Mouse (Mus musculus): ENCODE results near the gene Rtf2.

The Rtf2 gene

GRCm38 (mm10) chr2:172496736-172497345 lies 56.5 kb downstream of the Rtf2 start:
- no peak for DNase-seq

- DNase-seq, result no peak
These were observed 58.5 kb downstream of the Rtf2 start for GRCm38 (mm10) chr2:172498823-172499222.

- no peak for DNase-seq
These were observed 60.5 kb downstream of the Rtf2 start for GRCm38 (mm10) chr2:172500752-172501316.

- no peak for DNase-seq
These were observed 61.0 kb downstream of the Rtf2 start for GRCm38 (mm10) chr2:172501341-172501740.

GRCm38 (mm10) chr2:172502168-172502567 lies 61.8 kb downstream of the Rtf2 start:
- DNase-seq, result no peak

GRCm38 (mm10) chr2:172506121-172506520 lies 65.8 kb downstream of the Rtf2 start:
- no peak for DNase-seq

GRCm38 (mm10) chr2:172510056-172510712 lies 69.8 kb downstream of the Rtf2 start:
- DNase-seq, result no peak

GRCm38 (mm10) chr2:172510899-172511298 lies 70.5 kb downstream of the Rtf2 start:
- DNase-seq, result no peak

- no peak for DNase-seq
These were observed 76.1 kb downstream of the Rtf2 start for GRCm38 (mm10) chr2:172516407-172516992.

Data from cerebellum, adult 9-10 months (tissue).